Mouse (Mus musculus): ENCODE measurements at regions not wholly inside any gene's neighbourhood (a gene's known extent, or its start where the extent isn't known, plus 50 kb on each side); places are given as distances from the start of the nearest gene placed in this dataset.
A peak's percentile ranks its signal among the peaks of the same experiment; 100 is the strongest.

DNA sequence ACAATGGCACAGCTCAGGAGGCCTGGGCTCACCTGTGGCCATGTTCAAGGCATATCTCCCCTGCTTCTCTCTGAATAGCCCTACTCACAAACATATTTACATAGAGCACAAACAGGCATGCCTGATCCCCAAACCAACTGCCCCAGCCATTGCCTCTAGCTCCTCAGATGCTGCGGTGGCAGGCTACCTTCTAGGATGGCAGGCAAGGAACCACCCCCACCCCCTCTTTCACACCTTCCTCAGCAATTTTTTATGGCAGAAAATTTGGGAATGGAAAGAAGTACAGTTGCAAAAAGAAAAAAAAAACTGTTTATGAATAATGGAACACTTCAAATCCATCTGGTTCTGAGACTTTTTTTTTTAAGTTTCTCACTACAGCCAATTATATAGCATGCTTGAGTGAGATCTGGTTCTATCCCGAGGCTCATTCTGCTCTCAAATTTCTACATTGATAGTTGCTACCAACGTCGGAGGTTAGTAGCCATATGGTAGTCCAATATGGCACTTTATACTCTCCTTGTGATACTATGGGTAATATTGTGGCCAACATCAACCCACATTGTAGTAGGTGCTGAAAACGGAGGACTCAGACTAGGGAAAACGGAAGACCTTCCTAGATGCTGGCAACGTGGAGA lies 136.8 kb upstream of the Gm10295 start:
- no peak for DNase-seq (ENCODE audit: low spot score in 2 of 2)

DNA sequence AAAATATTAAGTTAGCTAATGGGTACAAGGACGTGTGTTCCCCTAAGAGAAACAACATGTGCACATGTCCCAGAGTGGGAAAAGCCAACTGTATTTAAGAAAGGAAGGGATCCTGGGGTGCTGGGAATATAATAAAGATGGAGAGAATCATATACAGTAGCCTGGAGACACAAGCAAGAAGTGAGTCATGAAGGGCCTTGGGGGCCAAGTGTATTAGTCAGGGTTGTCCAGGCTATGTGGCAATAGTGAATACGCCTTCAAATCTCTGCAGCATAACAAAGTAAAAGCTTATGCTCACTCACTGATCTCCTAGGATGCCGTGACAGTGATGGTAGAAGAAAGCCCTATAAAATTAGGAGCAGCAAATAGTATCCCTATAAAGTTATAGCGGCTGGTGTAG lies 124.1 kb upstream of the Gm10295 start:
- DNase-seq (ENCODE audit: low spot score in 2 of 2), result no peak

- no peak for DNase-seq (ENCODE audit: low spot score in 2 of 2)
These were observed 121.3 kb upstream of the Gm10295 start for GRCm38 (mm10) chr7:71472384-71473141.

- DNase-seq (ENCODE audit: low spot score in 2 of 2), result peak; percentile 20 to 31
These were observed 120.5 kb upstream of the Gm10295 start for GRCm38 (mm10) chr7:71471658-71472383.

DNA sequence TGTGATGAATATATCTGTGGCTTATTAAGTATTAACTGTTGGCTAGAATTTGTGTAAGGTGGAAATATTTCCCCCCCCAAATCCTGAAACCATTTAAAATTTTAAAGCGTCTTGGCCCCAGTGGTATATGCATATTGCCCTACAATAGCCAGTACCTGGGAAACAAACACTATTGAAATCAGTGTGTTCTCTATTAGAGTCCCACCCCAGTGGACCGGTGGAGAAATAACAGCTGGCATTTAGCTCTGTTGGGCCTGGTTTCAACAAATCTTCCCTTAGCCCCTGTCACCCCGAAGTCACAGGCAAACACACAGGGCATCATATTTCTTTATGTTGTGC lies 120.0 kb upstream of the Gm10295 start:
- no peak for DNase-seq (ENCODE audit: low spot score in 2 of 2)

- no peak for DNase-seq (ENCODE audit: low spot score in 2 of 2)
These were observed 119.1 kb upstream of the Gm10295 start for GRCm38 (mm10) chr7:71470418-71470817.

GRCm38 (mm10) chr7:71469951-71470350 lies 118.7 kb upstream of the Gm10295 start:
- no peak for DNase-seq (ENCODE audit: low spot score in 2 of 2)

- DNase-seq (ENCODE audit: low spot score in 2 of 2), result no peak
These were observed 116.3 kb upstream of the Gm10295 start for GRCm38 (mm10) chr7:71467436-71468127.

- DNase-seq (ENCODE audit: low spot score in 2 of 2), result no peak
These were observed 112.8 kb upstream of the Gm10295 start for GRCm38 (mm10) chr7:71464127-71464526.

GRCm38 (mm10) chr7:71463565-71463964 lies 112.3 kb upstream of the Gm10295 start:
- no peak for DNase-seq (ENCODE audit: low spot score in 2 of 2)

- DNase-seq (ENCODE audit: low spot score in 2 of 2), result no peak
These were observed 108.5 kb upstream of the Gm10295 start for GRCm38 (mm10) chr7:71459805-71460204.

GRCm38 (mm10) chr7:71458104-71458754 lies 106.9 kb upstream of the Gm10295 start:
- no peak for DNase-seq (ENCODE audit: low spot score in 2 of 2)

GRCm38 (mm10) chr7:71457409-71458103 lies 106.3 kb upstream of the Gm10295 start:
- DNase-seq (ENCODE audit: low spot score in 2 of 2), result no peak

- no peak for DNase-seq (ENCODE audit: low spot score in 2 of 2)
These were observed 105.1 kb upstream of the Gm10295 start for GRCm38 (mm10) chr7:71456421-71456820.

GRCm38 (mm10) chr7:71440330-71441240 lies 89.3 kb upstream of the Gm10295 start:
- no peak for DNase-seq (ENCODE audit: low spot score in 2 of 2)

- DNase-seq (ENCODE audit: low spot score in 2 of 2), result no peak
These were observed 74.7 kb upstream of the Gm10295 start for GRCm38 (mm10) chr7:71425982-71426381.

GRCm38 (mm10) chr7:71419261-71419660 lies 68.0 kb upstream of the Gm10295 start:
- no peak for DNase-seq (ENCODE audit: low spot score in 2 of 2)

DNA sequence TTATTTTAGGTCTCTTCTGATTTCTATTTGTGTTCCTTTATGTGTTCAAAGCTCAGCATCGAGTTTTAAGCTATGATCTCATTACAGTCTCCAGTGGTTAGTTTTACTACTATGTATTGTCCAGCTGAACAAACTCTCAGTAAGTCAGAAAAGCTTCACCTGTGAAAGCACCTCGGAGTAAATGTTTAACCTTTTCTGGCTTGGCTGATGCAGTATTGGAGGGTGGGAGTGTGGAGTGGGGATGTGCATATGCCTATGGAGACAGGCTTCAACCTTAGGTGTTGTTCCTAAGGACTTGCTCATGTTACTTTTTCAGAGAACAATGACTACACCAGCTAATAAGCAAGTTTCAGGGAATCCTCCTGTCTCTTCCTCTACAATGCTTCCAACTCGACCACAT lies 67.6 kb upstream of the Gm10295 start:
- no peak for DNase-seq (ENCODE audit: low spot score in 2 of 2)

DNA sequence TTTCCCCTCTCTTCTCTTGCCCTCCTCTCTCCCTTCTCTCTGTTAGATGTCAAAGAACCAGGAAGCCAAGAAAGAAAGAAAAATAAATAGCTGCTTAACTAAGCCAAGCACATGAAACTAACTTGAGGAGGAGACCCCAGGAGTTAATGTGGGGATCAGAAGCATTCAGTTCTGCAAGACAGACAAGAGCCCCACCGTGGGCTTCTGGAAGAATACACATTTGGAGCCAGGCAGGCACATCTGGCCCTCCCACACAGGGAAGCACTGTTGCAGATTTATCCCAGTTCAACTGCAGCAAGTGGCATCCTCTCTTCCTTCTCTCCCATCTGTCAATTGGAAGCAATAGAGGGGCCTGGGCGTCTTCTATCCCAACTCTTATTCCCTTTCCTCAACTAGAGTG lies 63.5 kb upstream of the Gm10295 start:
- DNase-seq (ENCODE audit: low spot score in 2 of 2), result no peak

DNA sequence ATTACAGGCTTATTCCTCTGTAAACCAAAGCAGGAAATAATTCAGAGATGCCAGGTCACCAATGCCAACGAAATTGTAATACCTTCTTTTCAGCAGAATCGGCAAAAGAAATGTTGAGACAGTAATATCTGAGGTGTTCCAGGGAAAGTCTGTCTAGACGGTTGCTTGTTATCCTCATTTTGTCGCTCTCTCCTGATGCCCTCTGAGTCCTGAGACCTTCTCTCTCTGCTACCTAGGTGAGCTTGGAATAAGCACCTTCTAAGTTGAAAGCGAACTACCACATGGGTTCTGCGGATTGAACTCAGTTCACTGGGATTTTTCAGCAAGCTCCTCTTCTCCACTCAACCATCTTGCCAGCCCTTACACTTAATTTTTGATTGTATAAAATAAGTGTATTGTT lies 61.8 kb upstream of the Gm10295 start:
- no peak for DNase-seq (ENCODE audit: low spot score in 2 of 2)

Measured in layer of hippocampus, postnatal 10 days (tissue).